Mouse (Mus musculus): Measurements from ENCODE around the gene Cuedc1. TPM values are rescaled to one million over a fixed set of nuclear protein-coding genes. Genes with fewer than 3 reads are reported as not detected.

The Cuedc1 gene
- polyA plus RNA-seq, 1 experiment: 10.7 TPM

DNA sequence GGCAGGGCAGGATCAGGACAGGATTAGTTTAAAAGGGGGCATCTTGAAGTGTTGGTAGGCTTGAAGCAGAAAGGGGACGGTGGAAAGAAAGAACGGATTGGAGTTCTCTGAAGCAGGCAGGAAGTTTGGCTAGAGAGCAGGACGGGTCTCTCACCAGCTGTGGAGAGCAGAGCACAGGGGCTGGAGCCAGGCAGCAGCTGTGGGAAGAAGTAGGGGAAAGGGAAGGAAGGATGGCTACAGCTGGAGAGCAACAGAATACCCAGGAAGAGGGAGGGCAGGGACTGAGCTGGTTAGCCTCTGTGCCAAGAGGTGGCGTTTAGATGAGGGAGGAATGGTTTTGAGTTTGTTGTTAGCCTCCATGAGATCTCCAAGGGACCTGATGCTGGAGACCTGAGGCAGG is 685 bp upstream of the Cuedc1 start:
- WGBS: 26% methylated on average over 4 of the region's 4 CpGs
- Histone ChIP-seq H3K27ac (ENCODE audit: insufficient read depth, low read length) (no peak overlapping the region), H3K4me3 (ENCODE audit: extremely low read depth, insufficient read depth, insufficient read length) (no peak overlapping the region)

GRCm38 (mm10) chr11:88098787-88099598 is 1.1 kb downstream of the Cuedc1 start:
- WGBS: under 1% methylated on average over 85 of the region's 95 CpGs
- Histone ChIP-seq H3K4me1 (ENCODE audit: control insufficient read depth, insufficient read depth, insufficient read length) (peaks cover 9% of the 10 kb centered on the region), H3K36me3 (ENCODE audit: control insufficient read depth, insufficient read depth, low read length) (no peaks in the 10 kb centered on the region), H3K27ac (ENCODE audit: insufficient read depth, low read length) (peak overlapping the region; percentile 62), H3K27me3 (ENCODE audit: control insufficient read depth, insufficient read depth, low read length) (peaks cover 8% of the 10 kb centered on the region; the same call in 1 of the 2 replicates), H3K4me3 (ENCODE audit: extremely low read depth, insufficient read depth, insufficient read length) (peak overlapping the region; percentile 69)
- peak; percentile 23; the same call in 1 of the 2 replicates for TF ChIP-seq CTCF (IDR thresholded peaks at IDR 0.05; ENCODE audit: extremely low read depth, insufficient read depth, insufficient read length, insufficient replicate concordance)
- no peak for TF ChIP-seq POLR2A (IDR thresholded peaks at IDR 0.05; ENCODE audit: low read depth, low read length)
- DNase-seq (ENCODE audit: low read depth in 1 of 2, low spot score in 2 of 2): peak in 1 of 2 experiments; percentile 76

More for the DNA sequence above, 685 bp upstream of the Cuedc1 start:
- Histone ChIP-seq H3K36me3 (ENCODE audit: control insufficient read depth, insufficient read depth, low read length) (no peaks in the 10 kb centered on the region), H3K4me1 (ENCODE audit: control insufficient read depth, insufficient read depth, insufficient read length) (peaks cover 9% of the 10 kb centered on the region), H3K27me3 (ENCODE audit: control insufficient read depth, insufficient read depth, low read length) (peaks cover 8% of the 10 kb centered on the region; the same call in 1 of the 2 replicates)
- no peak for DNase-seq (ENCODE audit: low read depth in 1 of 2, low spot score in 2 of 2)
- TF ChIP-seq CTCF (IDR thresholded peaks at IDR 0.05; ENCODE audit: extremely low read depth, insufficient read depth, insufficient read length, insufficient replicate concordance) (no peak), POLR2A (IDR thresholded peaks at IDR 0.05; ENCODE audit: low read depth, low read length) (no peak)

GRCm38 (mm10) chr11:88099599-88100023 is 1.8 kb downstream of the Cuedc1 start:
- peak in 1 of 2 experiments; percentile 14 for DNase-seq (ENCODE audit: low read depth in 1 of 2, low spot score in 2 of 2)
- Histone ChIP-seq H3K27me3 (ENCODE audit: control insufficient read depth, insufficient read depth, low read length) (peaks cover 8% of the 10 kb centered on the region; the same call in 1 of the 2 replicates), H3K4me3 (ENCODE audit: extremely low read depth, insufficient read depth, insufficient read length) (peak overlapping the region; percentile 69), H3K27ac (ENCODE audit: insufficient read depth, low read length) (peak overlapping the region; percentile 62; the same call in 1 of the 2 replicates), H3K36me3 (ENCODE audit: control insufficient read depth, insufficient read depth, low read length) (no peaks in the 10 kb centered on the region), H3K4me1 (ENCODE audit: control insufficient read depth, insufficient read depth, insufficient read length) (peaks cover 9% of the 10 kb centered on the region)
- 2% methylated on average over 37 of the region's 38 CpGs for WGBS
- TF ChIP-seq POLR2A (IDR thresholded peaks at IDR 0.05; ENCODE audit: low read depth, low read length) (no peak), CTCF (IDR thresholded peaks at IDR 0.05; ENCODE audit: extremely low read depth, insufficient read depth, insufficient read length, insufficient replicate concordance) (no peak)

- WGBS: 68% methylated on average over 4 of the region's 4 CpGs
Measured at GRCm38 (mm10) chr11:88100170-88100569, 2.3 kb downstream of the Cuedc1 start.

DNA sequence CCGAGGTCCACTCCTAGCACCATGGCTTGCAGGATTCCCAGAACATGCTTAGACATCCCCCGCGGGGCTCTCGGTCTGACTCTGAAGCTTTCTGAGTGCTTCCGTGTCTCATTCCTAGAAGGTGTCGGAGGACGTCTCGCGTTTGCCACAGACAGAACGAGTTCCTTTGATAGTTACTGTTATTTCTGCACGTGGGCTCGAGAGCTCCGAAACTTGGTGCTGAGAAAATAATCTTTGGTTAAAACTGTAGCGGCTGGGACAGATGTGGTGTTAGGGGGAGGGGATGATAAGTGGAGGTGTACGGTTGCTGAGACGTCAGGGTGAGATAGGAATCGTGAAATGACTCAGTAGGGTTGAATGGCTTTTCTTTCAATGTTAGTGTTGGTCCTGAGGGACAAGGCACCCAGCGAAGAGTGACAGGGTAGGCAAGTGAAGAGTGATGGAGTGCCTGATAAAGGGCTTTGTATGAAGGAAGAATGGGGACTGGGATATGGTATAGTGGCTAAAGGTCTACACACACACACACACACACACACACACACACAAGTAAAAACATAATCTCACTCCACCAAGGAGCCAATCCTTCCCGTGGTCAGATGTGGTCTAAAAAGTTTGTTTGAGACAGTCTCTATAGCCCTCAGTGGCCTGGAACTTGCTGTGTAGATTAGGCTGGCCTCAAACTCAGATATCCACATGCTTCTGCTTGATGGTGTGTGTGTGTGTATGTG is 5.5 kb downstream of the Cuedc1 start:
- Histone ChIP-seq H3K27me3 (ENCODE audit: control insufficient read depth, insufficient read depth, low read length) (peaks cover 8% of the 10 kb centered on the region; the same call in 1 of the 2 replicates), H3K4me3 (ENCODE audit: extremely low read depth, insufficient read depth, insufficient read length) (no peak overlapping the region), H3K4me1 (ENCODE audit: control insufficient read depth, insufficient read depth, insufficient read length) (peaks cover 20% of the 10 kb centered on the region), H3K36me3 (ENCODE audit: control insufficient read depth, insufficient read depth, low read length) (no peaks in the 10 kb centered on the region), H3K27ac (ENCODE audit: insufficient read depth, low read length) (no peak overlapping the region)
- no peak for TF ChIP-seq POLR2A (IDR thresholded peaks at IDR 0.05; ENCODE audit: low read depth, low read length)
- no peak for TF ChIP-seq CTCF (IDR thresholded peaks at IDR 0.05; ENCODE audit: extremely low read depth, insufficient read depth, insufficient read length, insufficient replicate concordance)
- no peak for DNase-seq (ENCODE audit: low read depth in 1 of 2, low spot score in 2 of 2)
- 83% methylated on average over 19 of the region's 19 CpGs for WGBS

More at GRCm38 (mm10) chr11:88100170-88100569, 2.3 kb downstream of the Cuedc1 start:
- no peak for DNase-seq (ENCODE audit: low read depth in 1 of 2, low spot score in 2 of 2)
- Histone ChIP-seq H3K36me3 (ENCODE audit: control insufficient read depth, insufficient read depth, low read length) (no peaks in the 10 kb centered on the region), H3K27me3 (ENCODE audit: control insufficient read depth, insufficient read depth, low read length) (peaks cover 8% of the 10 kb centered on the region; the same call in 1 of the 2 replicates), H3K4me3 (ENCODE audit: extremely low read depth, insufficient read depth, insufficient read length) (no peak overlapping the region), H3K27ac (ENCODE audit: insufficient read depth, low read length) (no peak overlapping the region), H3K4me1 (ENCODE audit: control insufficient read depth, insufficient read depth, insufficient read length) (peaks cover 9% of the 10 kb centered on the region)
- TF ChIP-seq CTCF (IDR thresholded peaks at IDR 0.05; ENCODE audit: extremely low read depth, insufficient read depth, insufficient read length, insufficient replicate concordance) (no peak), POLR2A (IDR thresholded peaks at IDR 0.05; ENCODE audit: low read depth, low read length) (no peak)

GRCm38 (mm10) chr11:88105494-88106291 is 7.8 kb downstream of the Cuedc1 start:
- DNase-seq (ENCODE audit: low read depth in 1 of 2, low spot score in 2 of 2): no peak
- TF ChIP-seq CTCF (IDR thresholded peaks at IDR 0.05; ENCODE audit: extremely low read depth, insufficient read depth, insufficient read length, insufficient replicate concordance): no peak
- TF ChIP-seq POLR2A (IDR thresholded peaks at IDR 0.05; ENCODE audit: low read depth, low read length): no peak
- H3K4me1 ChIP-seq (ENCODE audit: control insufficient read depth, insufficient read depth, insufficient read length): peaks cover 15% of the 10 kb centered on the region; the same call in 1 of the 2 replicates

More at GRCm38 (mm10) chr11:88105494-88106291, 7.8 kb downstream of the Cuedc1 start:
- Histone ChIP-seq H3K4me3 (ENCODE audit: extremely low read depth, insufficient read depth, insufficient read length) (no peak overlapping the region), H3K27me3 (ENCODE audit: control insufficient read depth, insufficient read depth, low read length) (no peaks in the 10 kb centered on the region), H3K27ac (ENCODE audit: insufficient read depth, low read length) (no peak overlapping the region), H3K36me3 (ENCODE audit: control insufficient read depth, insufficient read depth, low read length) (no peaks in the 10 kb centered on the region)
- 77% methylated on average over 6 of the region's 6 CpGs for WGBS

All from spleen, adult 2 months (tissue).